Mouse (Mus musculus): ENCODE measurements around the gene Pou3f3.
A peak's percentile ranks its signal among the peaks of the same experiment; 100 is the strongest.

Pou3f3 gene

GRCm38 (mm10) chr1:42709431-42710160, 14.0 kb downstream of the Pou3f3 start:
- DNase-seq (ENCODE audit: low spot score in 2 of 2) = no peak

- DNase-seq (ENCODE audit: low spot score in 2 of 2) = no peak
Measured at GRCm38 (mm10) chr1:42710234-42710633, 14.7 kb downstream of the Pou3f3 start.

- DNase-seq (ENCODE audit: low spot score in 2 of 2) = no peak
Measured at GRCm38 (mm10) chr1:42710995-42711394, 15.4 kb downstream of the Pou3f3 start.

- DNase-seq (ENCODE audit: low spot score in 2 of 2) = peak in 1 of 2 experiments; percentile 24
Measured at GRCm38 (mm10) chr1:42711456-42712310, 16.1 kb downstream of the Pou3f3 start.

- DNase-seq (ENCODE audit: low spot score in 2 of 2) = no peak
Measured at GRCm38 (mm10) chr1:42712311-42712690, 16.7 kb downstream of the Pou3f3 start.

- peak; percentile 65 to 66 for DNase-seq (ENCODE audit: low spot score in 2 of 2)
Measured at GRCm38 (mm10) chr1:42713104-42713932, 17.8 kb downstream of the Pou3f3 start.

- DNase-seq (ENCODE audit: low spot score in 2 of 2) = peak; percentile 67 to 76
Measured at GRCm38 (mm10) chr1:42714016-42714931, 18.7 kb downstream of the Pou3f3 start.

- DNase-seq (ENCODE audit: low spot score in 2 of 2) = peak; percentile 53 to 57
Measured at GRCm38 (mm10) chr1:42718549-42718948, 23.0 kb downstream of the Pou3f3 start.

GRCm38 (mm10) chr1:42721353-42721752, 25.8 kb downstream of the Pou3f3 start:
- DNase-seq (ENCODE audit: low spot score in 2 of 2) = no peak

GRCm38 (mm10) chr1:42723769-42724300, 28.3 kb downstream of the Pou3f3 start:
- DNase-seq (ENCODE audit: low spot score in 2 of 2) = no peak

- no peak for DNase-seq (ENCODE audit: low spot score in 2 of 2)
Measured at GRCm38 (mm10) chr1:42724881-42725280, 29.3 kb downstream of the Pou3f3 start.

GRCm38 (mm10) chr1:42727161-42727560, 31.6 kb downstream of the Pou3f3 start:
- DNase-seq (ENCODE audit: low spot score in 2 of 2) = no peak

- no peak for DNase-seq (ENCODE audit: low spot score in 2 of 2)
Measured at GRCm38 (mm10) chr1:42727676-42728075, 32.1 kb downstream of the Pou3f3 start.

- DNase-seq (ENCODE audit: low spot score in 2 of 2) = no peak
Measured at GRCm38 (mm10) chr1:42741383-42742241, 46.0 kb downstream of the Pou3f3 start.

- no peak for DNase-seq (ENCODE audit: low spot score in 2 of 2)
Measured at GRCm38 (mm10) chr1:42742242-42742560, 46.6 kb downstream of the Pou3f3 start.

GRCm38 (mm10) chr1:42745047-42745446, 49.5 kb downstream of the Pou3f3 start:
- no peak for DNase-seq (ENCODE audit: low spot score in 2 of 2)

GRCm38 (mm10) chr1:42749536-42750292, 54.1 kb downstream of the Pou3f3 start:
- DNase-seq (ENCODE audit: low spot score in 2 of 2) = no peak
